Mouse (Mus musculus) CH12.LX (cell line): ENCODE results near the gene Rimkla. TPM values are rescaled to one million over a fixed set of nuclear protein-coding genes. Genes with fewer than 3 reads are reported as not detected.

ENCODE experiments used
- DNase-seq: peaks from one replicate; pipeline ENCODE4 v3.0.0-alpha.2; 2013; ENCODE audit errors: extremely low read depth
- H3K27ac ChIP-seq: 2 replicates; pipeline ENCODE4 v1.5.1; 2012; ENCODE audit warnings: low read depth, mild to moderate bottlenecking, control low read depth, moderate library complexity; ENCODE audit not compliant: insufficient read depth
- H3K27me3 ChIP-seq: replicated peaks from 2 replicates; pipeline ENCODE3; 2012; ENCODE audit warnings: inconsistent platforms
- H3K36me3 ChIP-seq, 2 experiments: replicated peaks in 1 of 2; 2 replicates each; pipeline versions ENCODE3 to v1.6.1; 2012; ENCODE audit warnings: inconsistent platforms in 1 of 2, low read length in 1 of 2, mild to moderate bottlenecking in 1 of 2, mixed read lengths in 1 of 2, moderate library complexity in 1 of 2; ENCODE audit not compliant: control insufficient read depth in 1 of 2, insufficient read depth in 1 of 2
- H3K4me1 ChIP-seq, 2 experiments: 2 replicates each; pipeline ENCODE4 v1.6.1; 2012; ENCODE audit warnings: inconsistent platforms in 1 of 2, moderate library complexity in 1 of 2; ENCODE audit not compliant: insufficient read depth in 2 of 2, control insufficient read depth in 1 of 2
- H3K4me2 ChIP-seq: 2 replicates; pipeline ENCODE4 v1.6.1; 2012; ENCODE audit warnings: low read depth, mild to moderate bottlenecking, control low read depth; ENCODE audit not compliant: poor library complexity, insufficient read depth, severe bottlenecking
- H3K4me3 ChIP-seq, 3 experiments: fragments of 150-350 bp in 1 of 3; sonication (generic) in 1 of 3; replicated peaks in 1 of 3; 2 replicates each; pipeline versions ENCODE3 to v1.5.1; 2011 to 2012; ENCODE audit warnings: low read depth in 2 of 3, low read length in 2 of 3, mild to moderate bottlenecking in 2 of 3, moderate library complexity in 2 of 3, control low read depth in 1 of 3, improper control_type of control experiment in 1 of 3, inconsistent platforms in 1 of 3, mixed read lengths in 1 of 3; ENCODE audit not compliant: poor library complexity in 1 of 3
- H3K79me2 ChIP-seq: replicated peaks from 2 replicates; pipeline ENCODE4 v1.6.1; 2012; ENCODE audit warnings: mild to moderate bottlenecking, moderate library complexity; ENCODE audit not compliant: control insufficient read depth, poor library complexity, insufficient read depth, severe bottlenecking; ENCODE audit errors: extremely low read depth
- H3K9ac ChIP-seq: 2 replicates; pipeline ENCODE4 v1.6.1; 2012; ENCODE audit warnings: low read depth, mild to moderate bottlenecking, control low read depth, moderate library complexity; ENCODE audit not compliant: insufficient read depth
- H3K9me3 ChIP-seq: replicated peaks from 2 replicates; pipeline ENCODE3; 2012; ENCODE audit warnings: low read length, inconsistent platforms, mixed read lengths
- BHLHE40 ChIP-seq: IDR thresholded peaks from 2 replicates; pipeline ENCODE4 v1.6.1; 2011; ENCODE audit warnings: mild to moderate bottlenecking, low read depth, low read length, improper control_type of control experiment
- CHD1 ChIP-seq: IDR thresholded peaks from 2 replicates; pipeline ENCODE4 v1.6.1; 2012; ENCODE audit warnings: low read depth, low read length, improper control_type of control experiment, inconsistent platforms
- ELF1 ChIP-seq: IDR thresholded peaks from 2 replicates; pipeline ENCODE4 v1.6.1; 2014; ENCODE audit warnings: low read depth, mild to moderate bottlenecking, inconsistent platforms, low read length, improper control_type of control experiment
- EP300 ChIP-seq: IDR thresholded peaks from 2 replicates; pipeline ENCODE4 v1.6.1; 2011; ENCODE audit warnings: low read length, improper control_type of control experiment
- HCFC1 ChIP-seq: IDR thresholded peaks from 2 replicates; pipeline ENCODE4 v1.6.1; 2012; ENCODE audit warnings: low read depth, mild to moderate bottlenecking, inconsistent platforms, low read length, improper control_type of control experiment
- IRF4 ChIP-seq: IDR thresholded peaks from 2 replicates; pipeline ENCODE4 v1.6.1; 2014; ENCODE audit warnings: low read depth, mild to moderate bottlenecking, inconsistent platforms, low read length, improper control_type of control experiment
- JUND ChIP-seq: conservative IDR thresholded peaks from 2 replicates; pipeline ENCODE4 v1.6.1; 2011; ENCODE audit warnings: low read depth, low read length, improper control_type of control experiment
- MAFK ChIP-seq: IDR thresholded peaks from 2 replicates; pipeline ENCODE4 v1.6.1; 2011; ENCODE audit warnings: low read length, improper control_type of control experiment; ENCODE audit not compliant: insufficient replicate concordance
- MAX ChIP-seq: IDR thresholded peaks from 2 replicates; pipeline ENCODE4 v1.6.1; 2011; ENCODE audit warnings: low read length, improper control_type of control experiment
- MEF2A ChIP-seq: IDR thresholded peaks from 2 replicates; pipeline ENCODE4 v1.6.1; 2014; ENCODE audit warnings: low read depth, mild to moderate bottlenecking, inconsistent platforms, low read length, improper control_type of control experiment, borderline replicate concordance
- MXI1 ChIP-seq: IDR thresholded peaks from 2 replicates; pipeline ENCODE4 v1.6.1; 2011; ENCODE audit warnings: mild to moderate bottlenecking, low read depth, low read length, improper control_type of control experiment
- MYC ChIP-seq: IDR thresholded peaks from 2 replicates; pipeline ENCODE4 v1.6.1; 2011; ENCODE audit warnings: low read depth, mild to moderate bottlenecking, improper control_type of control experiment, low read length
- NELFE ChIP-seq: IDR thresholded peaks from 2 replicates; pipeline ENCODE4 v1.6.1; 2011; ENCODE audit warnings: low read depth, low read length, improper control_type of control experiment
- NRF1 ChIP-seq: IDR thresholded peaks from 2 replicates; pipeline ENCODE4 v1.6.1; 2014; ENCODE audit warnings: low read depth, mild to moderate bottlenecking, inconsistent platforms, low read length, improper control_type of control experiment, moderate library complexity
- POLR2AphosphoS2 ChIP-seq: IDR thresholded peaks from 2 replicates; pipeline ENCODE4 v1.6.1; 2011; ENCODE audit warnings: low read depth, low read length, improper control_type of control experiment
- RAD21 ChIP-seq: IDR thresholded peaks from 2 replicates; pipeline ENCODE4 v1.6.1; 2011; ENCODE audit warnings: low read depth, mild to moderate bottlenecking, low read length, improper control_type of control experiment, moderate library complexity
- RCOR1 ChIP-seq: conservative IDR thresholded peaks from 2 replicates; pipeline ENCODE4 v1.6.1; 2012; ENCODE audit warnings: low read depth, mild to moderate bottlenecking, inconsistent platforms, low read length, improper control_type of control experiment
- SMC3 ChIP-seq: IDR thresholded peaks from 2 replicates; pipeline ENCODE4 v1.6.1; 2011; ENCODE audit warnings: low read depth, low read length, improper control_type of control experiment
- TCF12 ChIP-seq: IDR thresholded peaks from 2 replicates; pipeline ENCODE4 v1.6.1; 2014; ENCODE audit warnings: low read depth, mild to moderate bottlenecking, inconsistent platforms, low read length, improper control_type of control experiment
- USF2 ChIP-seq: conservative IDR thresholded peaks from 2 replicates; pipeline ENCODE4 v1.6.1; 2011; ENCODE audit warnings: low read depth, low read length, improper control_type of control experiment
- ZC3H11A ChIP-seq: IDR thresholded peaks from 2 replicates; pipeline ENCODE4 v1.6.1; 2012; ENCODE audit warnings: low read depth, mild to moderate bottlenecking, inconsistent platforms, low read length, improper control_type of control experiment
- ZKSCAN1 ChIP-seq: IDR thresholded peaks from 2 replicates; pipeline ENCODE4 v1.6.1; 2012; ENCODE audit warnings: low read depth, inconsistent platforms, low read length, improper control_type of control experiment, borderline replicate concordance
- ZNF384 ChIP-seq: IDR thresholded peaks from 2 replicates; pipeline ENCODE4 v1.6.1; 2012; ENCODE audit warnings: low read depth, low read length, improper control_type of control experiment, inconsistent platforms
- dilution Hi-C: fragments of 300-500 bp; cut with MboI; formaldehyde crosslinking; loops from 2 replicates; pipeline ENCODE4 v1.14.3; 2020; ENCODE audit warnings: low sequenced_read_pairs; ENCODE audit not compliant: extremely low pct_unique_long_range_greater_than_20kb, extremely low pct_ligation_motif_present
- in situ Hi-C: fragments of 300-500 bp; cut with MboI; formaldehyde crosslinking; loops from 3 replicates; pipeline ENCODE4 v1.14.3; 2019; ENCODE audit warnings: low sequenced_read_pairs, low pct_ligation_motif_present, low pct_unique_long_range_greater_than_20kb, mixed read lengths
- polyA plus RNA-seq: library from polyadenylated mRNA; unstranded; fragments of >175 nt; gene quantifications from 2 replicates; pipeline ENCODE4 v1.2.1, GENCODE M21; 2012; ENCODE audit warnings: low read depth; ENCODE audit not compliant: insufficient read length
- total RNA-seq, 2 experiments: library from RNA; depleted of rRNA; stranded (reverse); fragments of 300-350 nt in 1 of 2; fragments of >200 nt in 1 of 2; gene quantifications; 2 replicates each; pipeline ENCODE4 v1.2.3; 2012 to 2014

The Rimkla gene
- total and polyA plus RNA-seq, 3 experiments: 0.48 to 0.84 (median 0.59) TPM

- peaks cover 5% of the 10 kb centered on the region for H3K9me3 ChIP-seq
- no peak overlapping the region for H3K4me3 ChIP-seq
- dilution Hi-C loops (no loop called here), in situ Hi-C loops (no loop called here)
- H3K36me3 ChIP-seq: peaks cover 0 to 7% of the 10 kb centered on the region in 2 experiments
- no peak overlapping the region for H3K27ac ChIP-seq
- H3K4me2 ChIP-seq: no peak overlapping the region
- no peaks in the 10 kb centered on the region for H3K79me2 ChIP-seq
- H3K4me1 ChIP-seq: peaks cover 0 to 35% of the 10 kb centered on the region in 2 experiments; a peak in 3 of 4 replicates
- no peak for TF ChIP-seq RCOR1
- no peak for TF ChIP-seq HCFC1
- TF ChIP-seq NELFE: no peak
- no peak for TF ChIP-seq USF2
- TF ChIP-seq SMC3: no peak
- no peak for TF ChIP-seq ZKSCAN1
- no peak for TF ChIP-seq IRF4
- TF ChIP-seq MXI1: no peak
- TF ChIP-seq CHD1: no peak
- TF ChIP-seq RAD21: no peak
- no peak for TF ChIP-seq MAX
- peak; percentile 22 for DNase-seq
- H3K9ac ChIP-seq: no peak overlapping the region
- H3K27me3 ChIP-seq: no peaks in the 10 kb centered on the region
Observed at GRCm38 (mm10) chr4:119453533-119453932, 38.9 kb downstream of the Rimkla start.

- Histone ChIP-seq H3K9me3 (peaks cover 5% of the 10 kb centered on the region), H3K9ac (no peak overlapping the region), H3K36me3 (peaks cover 0 to 7% of the 10 kb centered on the region in 2 experiments), H3K4me2 (no peak overlapping the region), H3K4me1 (peaks cover 0 to 31% of the 10 kb centered on the region in 2 experiments; a peak in 3 of 4 replicates)
- no peak for TF ChIP-seq MYC
- TF ChIP-seq, all 38 proteins: peak for 0
- Histone ChIP-seq H3K79me2 (no peaks in the 10 kb centered on the region), H3K27ac (no peak overlapping the region), H3K4me3 (no peak overlapping the region), H3K27me3 (no peaks in the 10 kb centered on the region)
- dilution Hi-C loops (no loop called here), in situ Hi-C loops (no loop called here)
- DNase-seq: no peak
Observed at GRCm38 (mm10) chr4:119453128-119453527, 39.3 kb downstream of the Rimkla start.

GRCm38 (mm10) chr4:119450436-119450835 is 42.0 kb downstream of the Rimkla start:
- H3K36me3 ChIP-seq: peaks cover 0 to 5% of the 10 kb centered on the region in 2 experiments
- no peak for DNase-seq
- H3K9ac ChIP-seq: no peak overlapping the region
- no peak overlapping the region for H3K4me2 ChIP-seq
- peaks cover 0 to 22% of the 10 kb centered on the region in 2 experiments; a peak in 3 of 4 replicates for H3K4me1 ChIP-seq
- dilution Hi-C loops (no loop called here), in situ Hi-C loops (no loop called here)
- no peak for TF ChIP-seq SMC3
- TF ChIP-seq ZNF384: no peak
- no peak for TF ChIP-seq MAX
- no peak for TF ChIP-seq ZC3H11A
- no peak for TF ChIP-seq EP300
- no peak for TF ChIP-seq POLR2AphosphoS2
- no peak for TF ChIP-seq NRF1
- TF ChIP-seq MEF2A: no peak
- no peak for TF ChIP-seq TCF12
- TF ChIP-seq JUND: no peak
- no peak for TF ChIP-seq BHLHE40
- TF ChIP-seq ELF1: no peak
- no peak for TF ChIP-seq MAFK
- H3K9me3 ChIP-seq: peaks cover 2% of the 10 kb centered on the region
- no peak overlapping the region for H3K27ac ChIP-seq
- H3K79me2 ChIP-seq: no peaks in the 10 kb centered on the region
- no peak overlapping the region for H3K4me3 ChIP-seq
- no peaks in the 10 kb centered on the region for H3K27me3 ChIP-seq
